Mouse (Mus musculus): ENCODE measurements around the gene Cyyr1. TPM values are rescaled to one million over a fixed set of nuclear protein-coding genes. Genes with fewer than 3 reads are reported as not detected.

Cyyr1 gene
- polyA plus RNA-seq, 1 experiment: 0.02 TPM

DNA sequence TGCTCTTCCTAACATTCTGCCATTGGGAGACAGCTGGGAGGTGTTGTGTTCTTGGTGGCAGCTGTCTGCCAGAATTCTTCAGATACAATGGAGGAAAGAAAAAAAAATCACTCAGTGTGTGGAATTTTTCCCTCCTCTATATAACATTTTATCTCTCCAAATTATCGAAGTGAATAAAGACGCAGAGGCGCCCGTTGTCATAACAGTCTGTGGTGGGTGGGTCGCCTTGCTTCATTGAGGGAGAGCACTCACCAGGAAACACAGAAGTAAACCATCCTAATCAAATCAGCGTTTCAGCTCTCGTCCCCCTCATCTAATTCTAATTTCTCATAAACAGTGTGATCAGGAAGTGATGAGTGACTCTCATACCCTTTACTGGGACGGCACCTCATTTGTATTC is 17.1 kb downstream of the Cyyr1 start:
- H3K36me3 ChIP-seq (ENCODE audit: control insufficient read depth, insufficient read depth): no peaks in the 10 kb centered on the region
- H3K27me3 ChIP-seq (ENCODE audit: control insufficient read depth, insufficient read depth, insufficient read length): no peaks in the 10 kb centered on the region
- no peak overlapping the region for H3K4me3 ChIP-seq
- no peaks in the 10 kb centered on the region for H3K79me2 ChIP-seq (ENCODE audit: control insufficient read depth, insufficient read depth)
- no peak overlapping the region for H3K4me2 ChIP-seq (ENCODE audit: low read depth)
- TF ChIP-seq REST (IDR thresholded peaks at IDR 0.05; ENCODE audit: insufficient read depth, insufficient read length) (no peak), E2F4 (IDR thresholded peaks at IDR 0.05; ENCODE audit: insufficient read depth) (no peak), MYOD1 (IDR thresholded peaks at IDR 0.05; ENCODE audit: control insufficient read depth in 1 of 3, insufficient read length in 2 of 3, low read depth in 2 of 3) (no peak), TCF3 (IDR thresholded peaks at IDR 0.05; ENCODE audit: insufficient read length, low read depth) (no peak), POLR2AphosphoS2 (IDR thresholded peaks at IDR 0.05; ENCODE audit: insufficient read length, low read depth) (no peak), CEBPB (IDR thresholded peaks at IDR 0.05; ENCODE audit: insufficient read depth, poor library complexity, severe bottlenecking) (no peak), MAX (IDR thresholded peaks at IDR 0.05; ENCODE audit: low read depth) (no peak), TCF12 (IDR thresholded peaks at IDR 0.05; ENCODE audit: insufficient read depth, poor library complexity, severe bottlenecking) (no peak), SRF (IDR thresholded peaks at IDR 0.05; ENCODE audit: control insufficient read depth, insufficient read length, low read depth) (no peak), MYOG (IDR thresholded peaks at IDR 0.05; ENCODE audit: control insufficient read depth in 1 of 3, insufficient read depth in 1 of 3, insufficient read length in 2 of 3, low read depth in 2 of 3) (no peak), POLR2A (IDR thresholded peaks at IDR 0.05; ENCODE audit: insufficient read length, low read depth) (no peak), USF1 (IDR thresholded peaks at IDR 0.05; ENCODE audit: low read depth) (no peak)
- H3ac ChIP-seq (ENCODE audit: control insufficient read depth, insufficient read length): no peak overlapping the region

GRCm38 (mm10) chr16:85527743-85528620 is 25.2 kb downstream of the Cyyr1 start:
- no peak overlapping the region for H3K4me2 ChIP-seq (ENCODE audit: low read depth)
- H3K36me3 ChIP-seq (ENCODE audit: control insufficient read depth, insufficient read depth): no peaks in the 10 kb centered on the region
- no peak overlapping the region for H3K4me3 ChIP-seq
- H3K27me3 ChIP-seq (ENCODE audit: control insufficient read depth, insufficient read depth, insufficient read length): no peaks in the 10 kb centered on the region
- no peak overlapping the region for H3ac ChIP-seq (ENCODE audit: control insufficient read depth, insufficient read length)
- TF ChIP-seq POLR2AphosphoS2 (IDR thresholded peaks at IDR 0.05; ENCODE audit: insufficient read length, low read depth): no peak
- TF ChIP-seq MAX (IDR thresholded peaks at IDR 0.05; ENCODE audit: low read depth): no peak
- TF ChIP-seq POLR2A (IDR thresholded peaks at IDR 0.05; ENCODE audit: insufficient read length, low read depth): no peak
- TF ChIP-seq MYOG (IDR thresholded peaks at IDR 0.05; ENCODE audit: control insufficient read depth in 1 of 3, insufficient read depth in 1 of 3, insufficient read length in 2 of 3, low read depth in 2 of 3): no peak
- TF ChIP-seq REST (IDR thresholded peaks at IDR 0.05; ENCODE audit: insufficient read depth, insufficient read length): no peak
- TF ChIP-seq CEBPB (IDR thresholded peaks at IDR 0.05; ENCODE audit: insufficient read depth, poor library complexity, severe bottlenecking): no peak
- TF ChIP-seq E2F4 (IDR thresholded peaks at IDR 0.05; ENCODE audit: insufficient read depth): no peak
- no peak for TF ChIP-seq TCF12 (IDR thresholded peaks at IDR 0.05; ENCODE audit: insufficient read depth, poor library complexity, severe bottlenecking)
- TF ChIP-seq MYOD1 (IDR thresholded peaks at IDR 0.05; ENCODE audit: control insufficient read depth in 1 of 3, insufficient read length in 2 of 3, low read depth in 2 of 3): no peak
- no peak for TF ChIP-seq TCF3 (IDR thresholded peaks at IDR 0.05; ENCODE audit: insufficient read length, low read depth)
- no peak for TF ChIP-seq SRF (IDR thresholded peaks at IDR 0.05; ENCODE audit: control insufficient read depth, insufficient read length, low read depth)
- TF ChIP-seq USF1 (IDR thresholded peaks at IDR 0.05; ENCODE audit: low read depth): no peak
- H3K79me2 ChIP-seq (ENCODE audit: control insufficient read depth, insufficient read depth): no peaks in the 10 kb centered on the region

DNA sequence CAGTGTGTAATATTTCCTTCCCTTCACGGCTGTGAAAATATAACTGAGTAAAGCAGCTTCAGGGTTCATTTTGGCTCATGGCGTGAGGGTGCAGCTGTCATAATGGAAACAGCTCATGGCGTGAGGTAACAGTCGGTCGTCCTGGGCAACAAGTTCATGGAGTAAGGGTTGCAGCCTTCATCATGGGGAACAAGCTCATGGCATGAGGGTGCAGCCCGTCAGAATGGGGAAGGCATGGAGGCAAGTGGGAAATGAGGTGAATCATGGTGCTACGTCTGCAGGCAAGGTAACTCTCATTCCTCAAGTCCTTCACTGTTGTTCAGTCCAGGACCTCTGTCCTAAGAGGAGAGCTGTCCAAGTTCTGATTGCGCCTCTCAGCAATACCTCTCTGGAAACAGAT is 28.6 kb downstream of the Cyyr1 start:
- H3K4me3 ChIP-seq: no peak overlapping the region
- TF ChIP-seq MAX (IDR thresholded peaks at IDR 0.05; ENCODE audit: low read depth) (no peak), SRF (IDR thresholded peaks at IDR 0.05; ENCODE audit: control insufficient read depth, insufficient read length, low read depth) (no peak), USF1 (IDR thresholded peaks at IDR 0.05; ENCODE audit: low read depth) (no peak), REST (IDR thresholded peaks at IDR 0.05; ENCODE audit: insufficient read depth, insufficient read length) (no peak), E2F4 (IDR thresholded peaks at IDR 0.05; ENCODE audit: insufficient read depth) (no peak), TCF12 (IDR thresholded peaks at IDR 0.05; ENCODE audit: insufficient read depth, poor library complexity, severe bottlenecking) (no peak), CEBPB (IDR thresholded peaks at IDR 0.05; ENCODE audit: insufficient read depth, poor library complexity, severe bottlenecking) (no peak), TCF3 (IDR thresholded peaks at IDR 0.05; ENCODE audit: insufficient read length, low read depth) (no peak), POLR2AphosphoS2 (IDR thresholded peaks at IDR 0.05; ENCODE audit: insufficient read length, low read depth) (no peak), POLR2A (IDR thresholded peaks at IDR 0.05; ENCODE audit: insufficient read length, low read depth) (no peak), MYOG (IDR thresholded peaks at IDR 0.05; ENCODE audit: control insufficient read depth in 1 of 3, insufficient read depth in 1 of 3, insufficient read length in 2 of 3, low read depth in 2 of 3) (no peak), MYOD1 (IDR thresholded peaks at IDR 0.05; ENCODE audit: control insufficient read depth in 1 of 3, insufficient read length in 2 of 3, low read depth in 2 of 3) (no peak)
- H3ac ChIP-seq (ENCODE audit: control insufficient read depth, insufficient read length): no peak overlapping the region

GRCm38 (mm10) chr16:85507264-85507663 is 45.9 kb downstream of the Cyyr1 start:
- Histone ChIP-seq H3K79me2 (ENCODE audit: control insufficient read depth, insufficient read depth) (no peaks in the 10 kb centered on the region), H3K27me3 (ENCODE audit: control insufficient read depth, insufficient read depth, insufficient read length) (no peaks in the 10 kb centered on the region), H3K36me3 (ENCODE audit: control insufficient read depth, insufficient read depth) (no peaks in the 10 kb centered on the region), H3K4me3 (no peak overlapping the region), H3K4me2 (ENCODE audit: low read depth) (no peak overlapping the region), H3ac (ENCODE audit: control insufficient read depth, insufficient read length) (no peak overlapping the region)
- TF ChIP-seq MYOD1 (IDR thresholded peaks at IDR 0.05; ENCODE audit: control insufficient read depth in 1 of 3, insufficient read length in 2 of 3, low read depth in 2 of 3): no peak
- no peak for TF ChIP-seq E2F4 (IDR thresholded peaks at IDR 0.05; ENCODE audit: insufficient read depth)
- TF ChIP-seq POLR2A (IDR thresholded peaks at IDR 0.05; ENCODE audit: insufficient read length, low read depth): no peak
- TF ChIP-seq USF1 (IDR thresholded peaks at IDR 0.05; ENCODE audit: low read depth): no peak
- no peak for TF ChIP-seq MYOG (IDR thresholded peaks at IDR 0.05; ENCODE audit: control insufficient read depth in 1 of 3, insufficient read depth in 1 of 3, insufficient read length in 2 of 3, low read depth in 2 of 3)
- no peak for TF ChIP-seq TCF3 (IDR thresholded peaks at IDR 0.05; ENCODE audit: insufficient read length, low read depth)
- TF ChIP-seq SRF (IDR thresholded peaks at IDR 0.05; ENCODE audit: control insufficient read depth, insufficient read length, low read depth): no peak
- TF ChIP-seq TCF12 (IDR thresholded peaks at IDR 0.05; ENCODE audit: insufficient read depth, poor library complexity, severe bottlenecking): no peak

More for the DNA sequence above, 28.6 kb downstream of the Cyyr1 start:
- H3K27me3 ChIP-seq (ENCODE audit: control insufficient read depth, insufficient read depth, insufficient read length): no peaks in the 10 kb centered on the region
- H3K79me2 ChIP-seq (ENCODE audit: control insufficient read depth, insufficient read depth): no peaks in the 10 kb centered on the region
- H3K36me3 ChIP-seq (ENCODE audit: control insufficient read depth, insufficient read depth): no peaks in the 10 kb centered on the region
- H3K4me2 ChIP-seq (ENCODE audit: low read depth): no peak overlapping the region
